Comparison of ENCODE assay signal across 16 mouse cellular contexts in genomic region chr10:20967872-20968271, GRCm38 (mm10).
"Had no signal": no experiment of that assay in that cellular context is flagged by ENCODE, and none has a peak within 500 bp of the region (broad histone marks: within the 10 kb centered on the region; RNA-seq: fewer than 3 reads in every experiment).

No protein-coding gene starts in this region.

- H3K27me3 ChIP-seq: neural tube, embryonic 12.5 days; neural tube, embryonic 13.5 days; neural tube, embryonic 15.5 days; stomach, embryonic 15.5 days had no signal

- H3K9me3 ChIP-seq: neural tube, embryonic 13.5 days; neural tube, embryonic 15.5 days; stomach, embryonic 15.5 days had no signal

- H3K4me1 ChIP-seq: neural tube, embryonic 12.5 days; neural tube, embryonic 13.5 days; neural tube, embryonic 15.5 days; stomach, embryonic 15.5 days had no signal

- H3K4me2 ChIP-seq: neural tube, embryonic 12.5 days; neural tube, embryonic 13.5 days; neural tube, embryonic 15.5 days; stomach, embryonic 15.5 days had no signal

- H3K9ac ChIP-seq: neural tube, embryonic 12.5 days; neural tube, embryonic 13.5 days; neural tube, embryonic 15.5 days; stomach, embryonic 15.5 days had no signal

- H3K27ac ChIP-seq: neural tube, embryonic 12.5 days; neural tube, embryonic 13.5 days; neural tube, embryonic 15.5 days; stomach, embryonic 15.5 days; stomach, postnatal 0 days had no signal

- H3K4me3 ChIP-seq: neural tube, embryonic 12.5 days; neural tube, embryonic 13.5 days; neural tube, embryonic 15.5 days; stomach, embryonic 15.5 days had no signal

- DNase-seq: right cerebral cortex, adult 18-20 months; right cerebral cortex, postnatal 14 days; right cerebral cortex, postnatal 25 days; right cerebral cortex, postnatal 4 days; spleen, adult 18-20 months; thymus, adult 18-20 months; thymus, adult 2 months; thymus, postnatal 14 days; thymus, postnatal 25 days; thymus, postnatal 36 days; thymus, postnatal 4 days had no signal
